Mouse (Mus musculus): Measurements from ENCODE around the gene Slamf7. TPM values are rescaled to one million over a fixed set of nuclear protein-coding genes. Genes with fewer than 3 reads are reported as not detected.

Slamf7 gene
- polyA plus RNA-seq, 1 experiment from 2014 or later = 0.29 TPM

DNA sequence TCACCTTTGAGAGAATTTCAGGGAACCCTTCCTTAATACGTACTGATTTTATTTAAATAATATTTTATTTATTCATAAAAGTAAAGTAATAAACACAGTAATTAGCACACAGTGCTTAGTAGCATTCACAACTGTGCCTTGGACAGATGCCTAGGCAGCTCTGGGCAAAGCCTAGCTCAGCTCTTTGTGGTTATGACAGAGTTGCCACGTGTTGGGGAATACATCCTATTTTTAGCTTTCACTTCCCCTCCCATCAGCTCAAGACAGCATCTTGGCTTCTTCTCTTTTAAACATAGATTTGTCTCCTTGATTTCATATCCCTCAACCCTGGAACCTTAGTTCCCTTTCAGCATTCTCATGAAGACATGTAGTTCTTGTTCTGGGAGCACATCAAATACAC is 21.4 kb downstream of the Slamf7 start:
- Histone ChIP-seq H3K4me1 (no peaks in the 10 kb centered on the region), H3K4me3 (no peak overlapping the region), H3K4me2 (no peak overlapping the region), H3K27me3 (no peaks in the 10 kb centered on the region), H3K9ac (no peak overlapping the region), H3K27ac (no peak overlapping the region), H3K9me3 (no peaks in the 10 kb centered on the region), H3K36me3 (no peaks in the 10 kb centered on the region)
- ATAC-seq (ENCODE audit: borderline replicate concordance, extremely low read depth, low FRiP score, low TSS enrichment) = no peak
- WGBS = 48% methylated on average over 2 of the region's 2 CpGs

- no peak overlapping the region for H3K9ac ChIP-seq
- no peak for ATAC-seq (ENCODE audit: borderline replicate concordance, extremely low read depth, low FRiP score, low TSS enrichment)
- no peaks in the 10 kb centered on the region for H3K27me3 ChIP-seq
- no peak overlapping the region for H3K4me2 ChIP-seq
- no peak overlapping the region for H3K4me3 ChIP-seq
- H3K36me3 ChIP-seq = no peaks in the 10 kb centered on the region
- no peaks in the 10 kb centered on the region for H3K4me1 ChIP-seq
- 70% methylated on average over 4 of the region's 4 CpGs for WGBS
- H3K27ac ChIP-seq = no peak overlapping the region
- H3K9me3 ChIP-seq = no peaks in the 10 kb centered on the region
These were observed 21.9 kb downstream of the Slamf7 start for GRCm38 (mm10) chr1:171630912-171631311.

DNA sequence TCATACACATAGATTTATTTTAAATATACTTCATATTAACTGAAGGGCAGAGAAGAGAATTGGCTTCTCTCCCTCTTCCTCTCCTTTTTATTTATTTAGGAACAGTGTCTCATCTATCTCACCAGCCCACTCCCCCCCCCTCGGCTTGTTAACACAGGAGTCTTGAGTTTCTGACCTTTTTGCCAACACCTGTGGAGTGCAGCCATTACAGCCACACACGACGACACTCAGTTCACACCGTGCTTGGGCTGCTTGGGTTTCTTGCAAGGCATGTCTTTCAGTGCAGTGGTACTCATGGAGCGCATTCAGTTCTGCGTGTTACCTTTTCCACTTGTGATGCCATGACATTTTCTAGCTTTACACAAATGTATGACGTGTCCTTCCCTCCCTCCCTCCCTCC is 22.8 kb downstream of the Slamf7 start:
- no peak for ATAC-seq (ENCODE audit: borderline replicate concordance, extremely low read depth, low FRiP score, low TSS enrichment)
- Histone ChIP-seq H3K27ac (no peak overlapping the region), H3K4me3 (no peak overlapping the region), H3K4me2 (no peak overlapping the region), H3K27me3 (no peaks in the 10 kb centered on the region), H3K36me3 (no peaks in the 10 kb centered on the region), H3K9me3 (no peaks in the 10 kb centered on the region), H3K9ac (no peak overlapping the region), H3K4me1 (no peaks in the 10 kb centered on the region)
- WGBS = 52% methylated on average over 7 of the region's 7 CpGs

- no peaks in the 10 kb centered on the region for H3K9me3 ChIP-seq
- H3K4me2 ChIP-seq = no peak overlapping the region
- H3K4me3 ChIP-seq = no peak overlapping the region
- no peaks in the 10 kb centered on the region for H3K27me3 ChIP-seq
- no peak for ATAC-seq (ENCODE audit: borderline replicate concordance, extremely low read depth, low FRiP score, low TSS enrichment)
- no peaks in the 10 kb centered on the region for H3K4me1 ChIP-seq
- WGBS = 62% methylated on average over 6 of the region's 6 CpGs
- no peak overlapping the region for H3K9ac ChIP-seq
- H3K27ac ChIP-seq = no peak overlapping the region
- H3K36me3 ChIP-seq = no peaks in the 10 kb centered on the region
These were observed 23.7 kb downstream of the Slamf7 start for GRCm38 (mm10) chr1:171629168-171629567.

- WGBS = 79% methylated on average over 3 of the region's 3 CpGs
- H3K27me3 ChIP-seq = no peaks in the 10 kb centered on the region
- H3K9ac ChIP-seq = no peak overlapping the region
- no peak overlapping the region for H3K4me3 ChIP-seq
- no peak for ATAC-seq (ENCODE audit: borderline replicate concordance, extremely low read depth, low FRiP score, low TSS enrichment)
- no peaks in the 10 kb centered on the region for H3K4me1 ChIP-seq
- no peak overlapping the region for H3K27ac ChIP-seq
- no peaks in the 10 kb centered on the region for H3K9me3 ChIP-seq
- H3K4me2 ChIP-seq = no peak overlapping the region
- no peaks in the 10 kb centered on the region for H3K36me3 ChIP-seq
These were observed 25.0 kb downstream of the Slamf7 start for GRCm38 (mm10) chr1:171627801-171628200.

GRCm38 (mm10) chr1:171620091-171620490 is 32.7 kb downstream of the Slamf7 start:
- H3K9me3 ChIP-seq = no peaks in the 10 kb centered on the region
- no peak overlapping the region for H3K9ac ChIP-seq
- no peaks in the 10 kb centered on the region for H3K4me1 ChIP-seq
- ATAC-seq (ENCODE audit: borderline replicate concordance, extremely low read depth, low FRiP score, low TSS enrichment) = no peak
- no peak overlapping the region for H3K4me3 ChIP-seq
- WGBS = 85% methylated on average over 6 of the region's 6 CpGs
- no peaks in the 10 kb centered on the region for H3K27me3 ChIP-seq
- no peak overlapping the region for H3K27ac ChIP-seq
- H3K4me2 ChIP-seq = no peak overlapping the region
- H3K36me3 ChIP-seq = no peaks in the 10 kb centered on the region

DNA sequence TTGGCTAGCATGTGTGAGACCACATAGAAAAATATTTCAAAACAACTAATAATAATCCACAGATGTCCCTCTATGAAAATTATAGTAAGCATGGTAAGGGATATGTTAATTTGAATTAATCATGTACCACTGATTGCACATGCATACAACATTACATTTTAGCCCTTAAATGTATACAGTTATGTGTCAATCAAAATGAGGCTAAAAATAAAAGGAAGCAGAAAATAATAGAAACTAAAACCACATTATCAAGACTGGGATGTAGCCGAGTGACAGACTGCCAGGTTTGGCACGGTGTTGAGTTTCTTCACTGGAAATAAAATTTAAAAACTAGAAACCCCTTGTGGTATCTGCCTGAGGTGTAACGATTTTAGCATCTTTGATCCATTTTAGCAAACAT is 33.2 kb downstream of the Slamf7 start:
- H3K4me1 ChIP-seq = no peaks in the 10 kb centered on the region
- H3K27ac ChIP-seq = no peak overlapping the region
- H3K9ac ChIP-seq = no peak overlapping the region
- no peaks in the 10 kb centered on the region for H3K9me3 ChIP-seq
- H3K27me3 ChIP-seq = no peaks in the 10 kb centered on the region
- H3K36me3 ChIP-seq = no peaks in the 10 kb centered on the region
- WGBS = 73% methylated on average over 3 of the region's 3 CpGs
- ATAC-seq (ENCODE audit: borderline replicate concordance, extremely low read depth, low FRiP score, low TSS enrichment) = no peak
- H3K4me2 ChIP-seq = no peak overlapping the region
- H3K4me3 ChIP-seq = no peak overlapping the region

DNA sequence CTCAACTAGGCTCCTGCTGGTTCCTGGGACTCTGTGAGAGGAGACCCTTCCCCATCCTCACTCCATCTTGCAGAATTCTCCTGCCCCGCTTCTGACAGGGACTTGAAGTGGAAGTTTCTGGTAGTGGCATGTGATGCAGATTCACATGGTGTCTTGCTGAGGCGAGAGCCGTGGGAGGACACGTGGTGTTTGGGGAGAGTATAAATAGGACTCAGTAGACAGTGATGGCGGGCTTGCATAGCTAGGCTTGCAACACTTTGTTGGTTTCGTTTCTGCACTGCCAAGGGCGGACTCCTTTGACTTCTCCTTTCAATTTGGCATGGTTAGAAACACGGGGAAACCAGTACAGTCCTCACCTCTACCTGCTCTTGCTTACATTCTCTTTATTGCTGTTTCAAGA is 33.8 kb downstream of the Slamf7 start:
- Histone ChIP-seq H3K9ac (no peak overlapping the region), H3K4me3 (no peak overlapping the region), H3K36me3 (no peaks in the 10 kb centered on the region), H3K4me1 (no peaks in the 10 kb centered on the region), H3K4me2 (no peak overlapping the region), H3K27ac (no peak overlapping the region), H3K27me3 (no peaks in the 10 kb centered on the region), H3K9me3 (no peaks in the 10 kb centered on the region)
- ATAC-seq (ENCODE audit: borderline replicate concordance, extremely low read depth, low FRiP score, low TSS enrichment) = no peak
- WGBS = 78% methylated on average over 8 of the region's 8 CpGs

- no peak overlapping the region for H3K4me3 ChIP-seq
- no peak overlapping the region for H3K9ac ChIP-seq
- H3K27me3 ChIP-seq = no peaks in the 10 kb centered on the region
- no peak overlapping the region for H3K27ac ChIP-seq
- 69% methylated on average over 11 of the region's 11 CpGs for WGBS
- no peaks in the 10 kb centered on the region for H3K9me3 ChIP-seq
- no peak overlapping the region for H3K4me2 ChIP-seq
- no peaks in the 10 kb centered on the region for H3K4me1 ChIP-seq
- no peak for ATAC-seq (ENCODE audit: borderline replicate concordance, extremely low read depth, low FRiP score, low TSS enrichment)
- H3K36me3 ChIP-seq = no peaks in the 10 kb centered on the region
These were observed 35.8 kb downstream of the Slamf7 start for GRCm38 (mm10) chr1:171616881-171617515.

DNA sequence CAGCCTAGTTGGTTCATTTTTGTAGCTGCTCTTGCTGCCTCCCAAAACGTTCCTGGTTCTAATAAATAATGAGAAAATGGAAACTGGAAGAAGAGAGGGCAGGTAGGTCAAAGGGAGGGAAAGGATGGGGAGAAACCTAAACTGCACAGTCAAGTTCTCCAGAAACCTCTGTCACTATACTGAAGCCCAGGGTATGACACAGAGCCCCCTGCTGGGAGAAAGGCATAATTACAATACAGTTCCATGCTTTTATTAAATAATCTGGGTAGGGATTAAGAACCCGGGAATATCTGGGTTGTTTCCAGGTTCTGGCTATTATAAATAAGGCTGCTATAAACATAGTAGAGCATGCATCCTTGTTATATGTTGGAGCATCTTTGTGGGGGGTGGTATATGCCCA is 38.9 kb downstream of the Slamf7 start:
- no peak overlapping the region for H3K27ac ChIP-seq
- WGBS = 23% methylated on average over 2 of the region's 2 CpGs

DNA sequence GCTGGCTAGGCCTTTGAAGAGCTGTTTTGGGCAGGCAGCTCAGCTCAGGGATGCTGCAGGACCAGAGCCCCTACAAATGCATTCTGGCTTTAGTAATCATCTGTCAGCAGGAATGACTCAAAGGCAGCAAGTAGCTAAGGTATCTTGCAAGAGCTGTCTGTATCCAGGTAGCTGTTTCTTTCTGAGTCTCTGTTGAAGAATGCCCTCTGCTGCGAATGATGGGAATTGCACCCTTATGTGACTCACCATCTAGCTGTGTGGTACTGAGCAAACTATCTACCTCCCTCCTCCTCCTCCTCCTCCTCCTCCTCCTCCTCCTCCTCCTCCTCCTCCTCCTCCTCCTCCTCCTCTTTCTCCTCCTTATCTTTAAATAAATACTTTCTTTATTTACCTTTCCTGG is 42.1 kb downstream of the Slamf7 start:
- Histone ChIP-seq H3K36me3 (no peaks in the 10 kb centered on the region), H3K27me3 (no peaks in the 10 kb centered on the region), H3K9me3 (no peaks in the 10 kb centered on the region), H3K27ac (no peak overlapping the region), H3K9ac (no peak overlapping the region), H3K4me3 (no peak overlapping the region), H3K4me1 (no peaks in the 10 kb centered on the region), H3K4me2 (no peak overlapping the region)
- ATAC-seq (ENCODE audit: borderline replicate concordance, extremely low read depth, low FRiP score, low TSS enrichment) = no peak
- 18% methylated on average over 1 of the region's 1 CpGs for WGBS

More for the DNA sequence above, 38.9 kb downstream of the Slamf7 start:
- Histone ChIP-seq H3K9me3 (no peaks in the 10 kb centered on the region), H3K4me3 (no peak overlapping the region), H3K4me2 (no peak overlapping the region), H3K9ac (no peak overlapping the region), H3K4me1 (no peaks in the 10 kb centered on the region), H3K36me3 (no peaks in the 10 kb centered on the region), H3K27me3 (no peaks in the 10 kb centered on the region)
- no peak for ATAC-seq (ENCODE audit: borderline replicate concordance, extremely low read depth, low FRiP score, low TSS enrichment)

- Histone ChIP-seq H3K27me3 (no peaks in the 10 kb centered on the region), H3K4me1 (no peaks in the 10 kb centered on the region), H3K4me3 (no peak overlapping the region), H3K9me3 (no peaks in the 10 kb centered on the region), H3K9ac (no peak overlapping the region), H3K27ac (no peak overlapping the region), H3K4me2 (no peak overlapping the region), H3K36me3 (no peaks in the 10 kb centered on the region)
- no peak for ATAC-seq (ENCODE audit: borderline replicate concordance, extremely low read depth, low FRiP score, low TSS enrichment)
- WGBS = 87% methylated on average over 2 of the region's 2 CpGs
These were observed 42.8 kb downstream of the Slamf7 start for GRCm38 (mm10) chr1:171610026-171610425.

GRCm38 (mm10) chr1:171607176-171607575 is 45.7 kb downstream of the Slamf7 start, which contains the start of gene Ly9:
TSS of gene Ly9 (minus strand) at chr1:171607410.
- H3K4me2 ChIP-seq = no peak within 1 kb of the TSS
- no peaks in the 10 kb centered on the region for H3K36me3 ChIP-seq
- no peak within 1 kb of the TSS for H3K4me3 ChIP-seq
- H3K9me3 ChIP-seq = no peaks in the 10 kb centered on the region
- H3K27ac ChIP-seq = no peak within 1 kb of the TSS
- WGBS = 73% methylated on average over 9 of the region's 9 CpGs
- no peaks in the 10 kb centered on the region for H3K27me3 ChIP-seq
- H3K4me1 ChIP-seq = no peaks in the 10 kb centered on the region
- no peak for ATAC-seq (ENCODE audit: borderline replicate concordance, extremely low read depth, low FRiP score, low TSS enrichment)
- H3K9ac ChIP-seq = no peak within 1 kb of the TSS
